Mouse (Mus musculus): ENCODE measurements around the gene Enpp7.

DNA sequence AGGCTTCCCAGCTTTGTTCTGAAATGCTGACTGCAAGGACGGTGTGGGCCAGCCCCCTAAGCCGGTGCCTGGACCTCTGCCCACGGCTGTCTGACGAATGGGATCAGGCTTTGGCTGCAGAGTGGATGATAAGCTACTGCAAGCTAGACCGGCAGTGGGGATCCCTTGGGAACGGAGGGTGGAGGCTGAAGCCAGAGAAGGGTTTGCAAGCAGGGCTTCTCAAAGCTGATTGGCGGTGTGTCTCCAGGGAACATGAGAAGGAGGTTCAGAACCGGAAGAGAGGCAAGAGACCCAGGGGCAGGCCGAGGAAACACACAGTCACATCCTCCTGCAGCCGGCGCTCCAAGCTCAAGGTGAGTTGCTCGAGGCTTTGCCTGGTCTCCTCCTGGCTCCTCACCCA is 38.2 kb downstream of the Enpp7 start:
- TF ChIP-seq CHD2 (IDR thresholded peaks at IDR 0.05; ENCODE audit: low read depth, low read length) (no peak), ZNF384 (IDR thresholded peaks at IDR 0.05; ENCODE audit: low read depth, low read length) (no peak), MAFK (IDR thresholded peaks at IDR 0.05; ENCODE audit: insufficient read depth, low read depth, low read length) (no peak), ZC3H11A (IDR thresholded peaks at IDR 0.05; ENCODE audit: borderline replicate concordance, low read depth, low read length) (no peak)

Measured in ES-E14 (cell line).